Mouse (Mus musculus) liver, postnatal 0 days (tissue): ENCODE results near the gene Rinl.

ENCODE experiments used
- CTCF ChIP-seq: sonication (generic); IDR thresholded peaks from 2 replicates; pipeline ENCODE4 v1.5.1; 2016; ENCODE audit warnings: antibody characterized with exemption, low read depth
- EP300 ChIP-seq: IDR thresholded peaks from 2 replicates; pipeline ENCODE4 v1.6.1; 2016; ENCODE audit warnings: antibody characterized with exemption, low read depth, mild to moderate bottlenecking

- TF ChIP-seq CTCF (no peak), EP300 (no peak)
Measured at GRCm38 (mm10) chr7:28749935-28750334, 38.8 kb upstream of the Rinl start.
